Mouse (Mus musculus) lung, adult 2 months (tissue): ENCODE measurements around the gene Atf7ip2. TPM values are rescaled to one million over a fixed set of nuclear protein-coding genes. Genes with fewer than 3 reads are reported as not detected.
"Not testable (repeated sequence)": the region's sequence is repeated elsewhere in the genome, so short reads cannot be mapped to it uniquely, and the experiment has no call there.

Experiments used
- DNase-seq: peaks from one replicate; pipeline ENCODE4 v3.0.0; 2022
- H3K4me1 ChIP-seq: fragments of 200-500 bp; 2 replicates; pipeline ENCODE4 v1.6.1; 2011; ENCODE audit warnings: low read length; ENCODE audit not compliant: control insufficient read depth, insufficient read depth
- H3K4me3 ChIP-seq: fragments of 200-500 bp; replicated peaks from 2 replicates; pipeline ENCODE3; 2011; ENCODE audit warnings: low read depth, mild to moderate bottlenecking, control low read depth, low read length; ENCODE audit errors: extremely low read depth
- CTCF ChIP-seq: fragments of 200-500 bp; IDR thresholded peaks from 2 replicates; pipeline ENCODE4 v1.5.1; 2011; ENCODE audit warnings: mild to moderate bottlenecking, low read length, control low read depth; ENCODE audit not compliant: insufficient read depth
- POLR2A ChIP-seq: fragments of 200-500 bp; IDR thresholded peaks from 2 replicates; pipeline ENCODE4 v1.6.1; 2011; ENCODE audit warnings: low read depth, mild to moderate bottlenecking, control low read depth, low read length, borderline replicate concordance; ENCODE audit errors: extremely low read depth
- WGBS: fragments of 180-500 bp; shearing (Covaris S2); methylation state at CpG from one replicate; pipeline ENCODE4 v1.1.7; 2018; 5-methylcytosine and 5-hydroxymethylcytosine counted together
- polyA plus RNA-seq: library from polyadenylated mRNA; depleted of rRNA; stranded (reverse); fragments of >200 nt; gene quantifications from 2 replicates; pipeline ENCODE4 v1.2.3, GENCODE M21; 2012

Gene Atf7ip2
- polyA plus RNA-seq, 1 experiment: not detected

DNA sequence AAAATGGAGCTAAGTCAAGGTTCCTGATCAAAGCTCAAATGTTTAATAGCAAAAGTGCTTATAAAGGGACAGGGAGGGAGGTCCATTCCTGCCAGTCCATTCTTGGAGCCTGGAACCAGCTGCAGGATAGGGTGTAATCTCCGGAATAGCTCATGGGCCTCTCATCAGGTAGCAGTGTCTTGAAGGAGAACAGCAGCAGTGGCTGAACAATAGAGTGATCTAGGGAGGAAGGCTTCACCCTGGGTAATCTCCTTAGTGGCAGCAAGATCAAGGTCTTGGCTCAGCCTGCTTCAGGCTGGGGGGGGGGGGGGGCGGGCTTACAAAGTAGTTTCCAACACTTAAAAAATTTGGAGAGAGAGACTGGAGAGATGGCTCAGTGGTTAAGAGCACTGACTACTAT, 34.8 kb downstream of the Atf7ip2 start:
- Histone ChIP-seq H3K4me3 (no peak overlapping the region), H3K4me1 (no peaks in the 10 kb centered on the region)
- WGBS: 53% methylated on average over 2 of the region's 2 CpGs
- TF ChIP-seq CTCF (no peak), POLR2A (no peak)
- DNase-seq: no peak

DNA sequence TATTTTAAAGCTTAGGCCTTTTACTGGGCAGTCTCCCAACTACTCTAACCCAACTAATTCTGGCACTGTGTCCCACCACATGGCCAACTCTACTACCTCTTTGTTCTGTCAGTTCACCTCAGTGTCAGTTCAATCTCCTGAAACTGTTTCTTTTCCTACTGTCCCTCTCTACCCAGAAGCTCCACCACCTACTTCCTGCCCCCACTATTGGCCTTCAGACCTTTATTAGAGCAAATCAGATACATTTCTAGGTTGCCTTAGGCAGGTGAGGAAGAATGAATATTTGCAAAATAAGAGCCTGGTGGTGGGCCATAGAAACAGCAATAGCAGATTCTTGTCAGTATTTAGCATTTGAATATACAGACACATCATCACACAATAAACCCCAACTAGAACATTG, 44.1 kb downstream of the Atf7ip2 start:
- no peak overlapping the region for H3K4me3 ChIP-seq
- TF ChIP-seq POLR2A: no peak
- DNase-seq: no peak
- H3K4me1 ChIP-seq: no peaks in the 10 kb centered on the region

DNA sequence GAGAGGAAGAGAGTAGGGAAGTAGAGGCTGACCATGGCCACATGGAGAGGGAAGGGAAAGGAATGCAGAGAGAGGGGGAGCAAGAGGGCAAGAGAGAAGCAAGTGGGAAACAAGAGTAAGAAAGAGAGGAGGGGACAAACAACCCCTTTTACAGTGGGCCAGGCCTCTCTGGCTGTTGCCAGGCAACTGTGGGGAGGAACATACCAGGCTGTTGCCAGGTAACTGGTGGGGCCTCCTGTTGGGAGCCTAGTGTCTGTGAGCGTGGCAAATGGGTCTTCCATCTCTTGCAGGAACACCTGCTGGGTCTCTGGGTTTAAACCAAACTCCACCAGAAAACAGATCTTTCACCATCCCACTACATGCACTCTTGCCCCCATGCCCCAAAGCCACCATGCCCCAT, 61.5 kb downstream of the Atf7ip2 start:
- no peak for TF ChIP-seq CTCF
- TF ChIP-seq POLR2A: no peak
- no peak overlapping the region for H3K4me3 ChIP-seq
- 65% methylated on average over 1 of the region's 1 CpGs for WGBS
- DNase-seq: no peak
- no peaks in the 10 kb centered on the region for H3K4me1 ChIP-seq

DNA sequence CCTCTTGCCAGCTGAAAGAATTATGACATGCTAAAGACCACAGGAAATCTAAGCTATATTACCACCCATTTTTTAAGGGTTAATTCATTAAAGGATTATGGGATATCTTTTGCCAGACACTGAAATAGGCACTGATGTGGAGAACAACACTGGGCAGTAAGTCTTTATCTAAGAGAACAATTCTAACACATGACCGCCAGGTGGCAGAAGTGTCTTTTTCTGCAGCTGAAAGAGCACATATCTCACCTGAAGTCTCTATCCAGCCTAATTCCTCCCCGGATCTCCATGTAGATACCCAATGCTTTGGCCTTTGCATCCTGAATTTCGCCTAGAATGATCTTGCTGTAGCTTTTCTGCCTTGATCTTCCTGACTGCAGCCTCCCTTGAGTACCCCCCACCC, 79.7 kb downstream of the Atf7ip2 start:
- WGBS: 9% methylated on average over 3 of the region's 3 CpGs
- TF ChIP-seq CTCF: peak; percentile 35; the same call in 1 of the 2 replicates
- no peak for TF ChIP-seq POLR2A
- Histone ChIP-seq H3K4me1 (no peaks in the 10 kb centered on the region), H3K4me3 (no peak overlapping the region)
- peak; percentile 63 for DNase-seq

DNA sequence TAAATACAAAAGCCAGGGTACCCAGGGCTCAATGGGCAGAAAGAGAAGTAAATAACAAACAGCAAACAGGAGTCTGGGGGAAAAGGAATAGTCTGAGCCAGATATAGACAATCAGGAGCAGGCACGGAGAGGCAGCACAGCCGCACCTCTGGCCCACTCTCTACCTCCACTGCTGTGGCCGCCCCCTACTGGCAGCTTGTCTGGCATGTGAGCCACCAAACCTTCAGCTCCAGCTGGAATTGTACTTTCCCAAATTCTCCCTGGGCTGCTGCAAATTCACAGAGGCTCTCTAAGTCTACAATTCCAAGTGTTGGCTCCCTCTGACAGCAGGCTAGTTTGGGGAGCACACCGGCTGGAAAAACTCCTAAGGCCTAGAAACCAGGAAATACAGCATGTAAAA, 82.0 kb downstream of the Atf7ip2 start:
- Histone ChIP-seq H3K4me1 (no peaks in the 10 kb centered on the region), H3K4me3 (no peak overlapping the region)
- 55% methylated on average over 4 of the region's 4 CpGs for WGBS
- no peak for DNase-seq
- TF ChIP-seq POLR2A (no peak), CTCF (peak; percentile 24; the same call in 1 of the 2 replicates)

DNA sequence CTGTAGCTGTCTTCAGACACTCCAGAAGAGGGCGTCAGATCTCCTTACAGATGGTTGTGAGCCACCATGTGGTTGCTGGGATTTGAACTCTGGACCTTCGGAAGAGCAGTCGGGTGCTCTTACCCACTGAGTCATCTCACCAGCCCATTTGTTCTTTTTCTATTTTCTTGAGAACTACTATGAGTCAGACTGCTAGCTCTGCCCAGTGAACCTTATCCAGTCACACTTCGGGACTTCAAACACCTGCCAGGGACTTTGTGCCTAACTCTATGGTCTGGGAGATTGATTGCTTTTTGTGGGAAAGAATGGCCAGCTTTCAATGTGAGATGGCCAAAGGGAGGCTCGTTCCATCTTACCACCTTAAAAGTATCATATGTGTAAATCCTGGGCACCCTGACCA, 84.3 kb downstream of the Atf7ip2 start:
- WGBS: 69% methylated on average over 5 of the region's 5 CpGs
- not testable (repeated sequence) for H3K4me1 ChIP-seq, H3K4me3 ChIP-seq, DNase-seq

DNA sequence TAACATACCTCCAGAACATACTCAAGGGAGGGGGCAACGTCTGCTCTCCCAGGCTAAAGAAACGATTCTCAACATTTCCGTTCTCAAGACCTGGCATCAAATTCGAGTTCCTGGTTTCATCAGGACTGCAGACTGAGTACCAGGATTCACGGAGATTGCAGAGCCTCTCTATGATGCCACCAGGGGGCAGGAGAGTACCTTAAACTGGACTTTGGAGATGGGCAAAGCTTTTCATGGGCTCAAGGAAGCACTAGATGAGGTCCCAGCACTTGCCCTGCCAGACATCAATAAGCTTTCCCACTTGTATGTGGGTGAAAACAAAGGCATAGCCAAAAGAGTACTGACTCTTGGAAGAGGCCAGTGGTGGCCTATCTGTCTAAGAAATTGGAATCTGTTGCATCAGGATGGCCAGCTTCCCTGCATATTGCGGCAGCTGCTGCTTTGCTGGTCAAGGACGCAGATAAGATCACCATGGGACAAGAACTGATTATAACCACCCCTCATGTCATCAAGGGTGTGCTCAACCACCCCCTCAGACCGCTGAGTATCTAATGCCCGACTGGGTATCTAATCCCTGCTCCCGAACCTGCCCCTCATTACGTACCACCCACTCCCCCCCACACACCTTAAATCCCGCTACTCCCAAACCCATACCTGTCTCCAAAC, 87.9 kb downstream of the Atf7ip2 start:
- H3K4me3 ChIP-seq: no peak overlapping the region
- H3K4me1 ChIP-seq: no peaks in the 10 kb centered on the region
- peak; percentile 77 for DNase-seq
- WGBS: 39% methylated on average over 12 of the region's 12 CpGs
- TF ChIP-seq POLR2A (no peak), CTCF (peak; percentile 69)

DNA sequence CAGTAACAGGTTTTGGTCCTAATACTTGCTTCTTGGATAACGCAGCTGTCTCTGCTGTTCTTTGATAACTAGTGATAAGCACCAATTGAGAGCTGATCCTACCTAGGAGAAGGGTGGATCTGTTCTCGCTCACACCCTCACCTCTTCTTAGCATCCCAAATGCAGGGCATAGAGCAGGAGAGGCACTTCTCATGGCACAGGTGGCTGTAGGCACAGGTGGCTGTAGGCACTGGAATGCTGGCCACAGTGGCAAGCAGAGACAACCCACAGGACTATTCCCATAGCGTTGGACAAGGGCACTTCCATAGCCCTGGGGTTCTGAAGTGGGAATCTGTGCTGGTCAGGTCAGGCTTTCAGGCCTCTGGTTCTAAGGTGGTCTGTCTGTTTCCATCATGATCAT, 89.4 kb downstream of the Atf7ip2 start:
- H3K4me1 ChIP-seq: no peaks in the 10 kb centered on the region
- WGBS: 77% methylated on average over 3 of the region's 3 CpGs
- DNase-seq: no peak
- no peak overlapping the region for H3K4me3 ChIP-seq
- no peak for TF ChIP-seq POLR2A
- TF ChIP-seq CTCF: no peak

DNA sequence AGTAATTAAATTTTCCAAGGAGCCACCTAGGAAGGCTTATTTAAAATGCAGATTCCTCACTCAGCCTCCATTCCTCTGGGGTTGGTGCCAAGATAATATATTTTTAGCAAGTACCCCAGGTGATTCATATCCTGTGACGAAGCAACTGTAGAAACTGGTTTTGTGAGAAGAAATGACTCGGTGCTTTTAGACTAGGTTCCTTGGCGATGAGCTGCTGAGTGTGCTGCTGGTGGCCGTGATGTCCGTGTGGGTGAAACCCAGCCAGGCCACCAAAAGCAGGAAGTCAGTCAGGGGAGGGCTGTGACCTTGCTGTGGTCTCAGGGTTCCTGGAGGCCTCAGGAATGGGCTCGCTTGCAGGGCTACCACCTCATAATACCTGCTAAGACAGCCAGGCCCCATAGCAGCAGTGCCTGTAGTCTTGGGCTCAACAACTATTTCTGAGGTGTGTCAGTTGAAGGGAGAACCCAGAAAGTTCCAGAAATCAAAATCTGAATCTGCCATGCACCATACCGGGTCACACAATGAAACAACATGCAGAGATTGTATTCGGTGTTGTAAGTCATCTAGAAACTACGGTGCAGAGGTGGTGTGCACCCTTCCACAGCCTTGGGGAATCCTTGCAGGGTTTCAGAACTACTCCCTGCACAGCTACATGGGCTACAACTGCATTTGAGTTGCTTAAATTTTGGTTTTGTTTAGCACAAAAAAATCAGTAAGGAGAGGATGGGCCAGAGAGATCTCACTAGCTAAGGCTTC, 94.2 kb downstream of the Atf7ip2 start:
- Histone ChIP-seq H3K4me1 (no peaks in the 10 kb centered on the region), H3K4me3 (no peak overlapping the region)
- WGBS: 48% methylated on average over 9 of the region's 9 CpGs
- TF ChIP-seq POLR2A (no peak), CTCF (no peak)
- no peak for DNase-seq

DNA sequence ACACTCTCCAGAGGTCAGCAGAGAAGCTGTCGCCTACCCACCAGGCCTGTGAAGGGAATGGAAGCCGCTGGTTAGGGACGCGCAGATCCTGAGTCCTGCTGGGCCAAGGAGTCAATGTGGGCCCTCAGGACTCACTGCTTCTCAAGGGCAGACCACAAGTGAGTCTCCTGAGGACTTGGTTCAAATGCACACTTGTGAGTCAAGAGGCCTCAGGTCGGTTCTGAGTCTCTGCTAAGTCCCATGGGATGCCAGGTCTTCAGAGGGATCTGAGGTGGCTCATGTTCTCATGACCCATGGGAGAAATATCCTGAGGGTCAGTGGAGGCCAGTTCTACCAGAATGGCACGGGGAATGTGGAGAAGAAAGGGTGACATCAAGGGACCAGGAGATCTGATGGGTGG, 95.6 kb downstream of the Atf7ip2 start:
- TF ChIP-seq POLR2A (no peak), CTCF (no peak)
- no peaks in the 10 kb centered on the region for H3K4me1 ChIP-seq
- DNase-seq: no peak
- 74% methylated on average over 6 of the region's 6 CpGs for WGBS
- no peak overlapping the region for H3K4me3 ChIP-seq
